Mouse (Mus musculus): ENCODE measurements around the gene Spock1. TPM values are rescaled to one million over a fixed set of nuclear protein-coding genes. Genes with fewer than 3 reads are reported as not detected.
A peak's percentile ranks its signal among the peaks of the same experiment; 100 is the strongest.

Spock1 gene
- polyA plus RNA-seq, 1 experiment from 2014 or later, result 2.1 TPM

DNA sequence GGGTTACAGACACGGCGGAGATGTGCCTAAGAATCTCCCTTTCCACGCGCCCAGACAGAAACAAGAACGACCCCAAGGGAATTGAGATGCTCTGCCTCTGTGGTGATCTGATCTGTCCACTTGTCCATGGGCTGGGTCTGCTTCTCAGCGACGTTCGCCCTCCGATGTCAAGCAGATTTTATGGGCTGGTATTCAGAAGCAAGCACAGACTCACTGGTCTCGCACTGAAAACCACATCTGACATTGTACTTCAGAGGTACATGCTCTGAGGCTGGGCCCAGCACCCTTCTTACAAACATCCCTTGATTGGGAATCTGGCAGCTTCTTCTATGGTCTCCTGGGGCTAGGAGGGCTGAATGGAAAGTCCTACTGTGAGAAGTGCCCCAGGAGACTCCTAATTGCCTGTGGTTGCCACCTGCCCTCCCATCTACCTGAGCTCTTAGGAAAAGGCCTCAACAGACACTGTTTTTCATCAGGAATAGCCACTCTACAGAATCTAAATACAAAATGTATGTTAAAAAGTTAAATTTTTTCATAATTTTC lies 51.8 kb downstream of the Spock1 start:
- Histone ChIP-seq H3K4me1 (peaks cover 4% of the 10 kb centered on the region; the same call in 1 of the 2 replicates), H3K27ac (no peak overlapping the region), H3K4me3 (no peak overlapping the region), H3K27me3 (ENCODE audit: insufficient read depth, poor library complexity, severe bottlenecking) (peaks cover 16% of the 10 kb centered on the region), H3K9me3 (no peaks in the 10 kb centered on the region), H3K36me3 (no peaks in the 10 kb centered on the region)
- 86% methylated on average over 10 of the region's 10 CpGs for WGBS
- peak; percentile 56 for DNase-seq (ENCODE audit: low spot score)

- no peaks in the 10 kb centered on the region for H3K36me3 ChIP-seq
- H3K9me3 ChIP-seq, result no peaks in the 10 kb centered on the region
- peaks cover 16% of the 10 kb centered on the region for H3K27me3 ChIP-seq (ENCODE audit: insufficient read depth, poor library complexity, severe bottlenecking)
- 65% methylated on average over 4 of the region's 4 CpGs for WGBS
- DNase-seq (ENCODE audit: low spot score), result peak; percentile 19
- H3K4me1 ChIP-seq, result peaks cover 4% of the 10 kb centered on the region; the same call in 1 of the 2 replicates
- H3K27ac ChIP-seq, result no peak overlapping the region
- no peak overlapping the region for H3K4me3 ChIP-seq
Observed at GRCm38 (mm10) chr13:57855766-57856165, 52.4 kb downstream of the Spock1 start.

- Histone ChIP-seq H3K9me3 (no peaks in the 10 kb centered on the region), H3K4me1 (peaks cover 4% of the 10 kb centered on the region; the same call in 1 of the 2 replicates), H3K27ac (no peak overlapping the region), H3K27me3 (ENCODE audit: insufficient read depth, poor library complexity, severe bottlenecking) (peaks cover 16% of the 10 kb centered on the region), H3K36me3 (no peaks in the 10 kb centered on the region), H3K4me3 (no peak overlapping the region)
- DNase-seq (ENCODE audit: low spot score), result peak; percentile 68
- WGBS, result 82% methylated on average over 8 of the region's 8 CpGs
Observed at GRCm38 (mm10) chr13:57854416-57854815, 53.7 kb downstream of the Spock1 start.

DNA sequence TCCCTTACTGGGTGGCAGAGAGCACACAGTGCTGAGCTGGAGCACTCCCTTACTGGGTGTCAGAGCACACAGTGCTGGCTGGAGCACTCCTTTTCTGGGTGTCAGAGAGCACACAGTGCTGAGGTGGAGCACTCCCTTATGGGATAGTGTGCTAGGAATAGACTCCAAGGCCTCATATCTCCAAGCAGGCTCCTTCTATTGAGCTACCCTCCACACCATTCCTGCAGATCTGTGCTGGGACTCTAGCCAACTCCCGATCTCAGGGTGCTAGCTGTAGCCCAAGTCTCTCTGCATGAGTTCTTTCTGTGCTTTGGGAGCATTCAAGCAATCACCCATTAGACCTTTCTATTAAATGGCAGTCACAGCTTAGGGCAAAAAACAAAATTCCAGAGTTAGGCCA lies 54.5 kb downstream of the Spock1 start:
- 67% methylated on average over 1 of the region's 1 CpGs for WGBS
- DNase-seq (ENCODE audit: low spot score), result peak; percentile 62

DNA sequence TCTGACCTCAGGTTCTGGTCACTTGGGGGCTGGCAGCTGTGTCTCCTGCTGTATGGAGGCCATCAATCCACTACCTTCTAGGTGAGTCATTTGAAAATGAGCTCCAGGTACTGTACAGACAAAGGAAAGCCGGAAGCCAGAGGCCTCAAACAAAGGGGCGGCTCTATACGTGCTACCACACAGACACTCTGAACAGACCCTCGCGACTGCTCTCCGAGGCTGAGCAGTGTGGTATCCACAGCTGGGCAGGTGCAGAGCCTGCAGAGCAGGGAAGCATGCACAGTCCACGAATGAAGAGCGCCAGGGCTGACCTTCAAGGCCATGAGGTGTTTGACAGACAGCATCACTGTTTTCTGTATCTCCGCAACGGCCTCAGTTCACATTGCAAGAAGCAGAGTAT lies 55.0 kb downstream of the Spock1 start:
- Histone ChIP-seq H3K36me3 (no peaks in the 10 kb centered on the region), H3K4me3 (no peak overlapping the region), H3K27me3 (ENCODE audit: insufficient read depth, poor library complexity, severe bottlenecking) (peaks cover 16% of the 10 kb centered on the region; the same call in 1 of the 2 replicates), H3K9me3 (no peaks in the 10 kb centered on the region), H3K27ac (no peak overlapping the region), H3K4me1 (no peaks in the 10 kb centered on the region)
- 85% methylated on average over 10 of the region's 10 CpGs for WGBS
- DNase-seq (ENCODE audit: low spot score), result peak; percentile 54

More for the DNA sequence above, 54.5 kb downstream of the Spock1 start:
- Histone ChIP-seq H3K27ac (no peak overlapping the region), H3K4me3 (no peak overlapping the region), H3K4me1 (peaks cover 2% of the 10 kb centered on the region; the same call in 1 of the 2 replicates), H3K9me3 (no peaks in the 10 kb centered on the region), H3K36me3 (no peaks in the 10 kb centered on the region), H3K27me3 (ENCODE audit: insufficient read depth, poor library complexity, severe bottlenecking) (peaks cover 16% of the 10 kb centered on the region)

DNA sequence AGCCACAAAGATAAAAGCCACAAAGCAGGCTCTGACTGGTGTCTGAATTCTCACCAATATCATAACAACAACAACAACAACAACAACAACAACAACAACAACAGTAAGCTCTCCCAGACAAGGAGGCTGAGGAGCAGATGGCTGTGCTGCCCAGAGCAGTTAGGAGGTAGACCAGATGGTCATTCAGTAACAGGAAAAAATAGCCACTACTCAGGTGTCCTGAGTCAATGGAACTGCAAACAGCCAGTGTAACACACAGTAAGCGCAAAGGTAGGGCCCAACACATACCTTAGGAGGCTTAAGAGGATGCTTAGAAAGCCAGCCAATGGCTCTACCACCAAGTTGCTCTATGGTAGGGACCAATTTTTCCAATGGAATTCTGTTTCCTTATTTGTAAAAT lies 59.2 kb downstream of the Spock1 start:
- no peaks in the 10 kb centered on the region for H3K36me3 ChIP-seq
- no peak overlapping the region for H3K4me3 ChIP-seq
- no peaks in the 10 kb centered on the region for H3K9me3 ChIP-seq
- H3K27ac ChIP-seq, result no peak overlapping the region
- H3K27me3 ChIP-seq (ENCODE audit: insufficient read depth, poor library complexity, severe bottlenecking), result peaks cover 9% of the 10 kb centered on the region; the same call in 1 of the 2 replicates
- no peaks in the 10 kb centered on the region for H3K4me1 ChIP-seq
- no peak for DNase-seq (ENCODE audit: low spot score)
- WGBS, result 74% methylated on average over 1 of the region's 1 CpGs

- no peaks in the 10 kb centered on the region for H3K36me3 ChIP-seq
- no peaks in the 10 kb centered on the region for H3K9me3 ChIP-seq
- H3K27ac ChIP-seq, result no peak overlapping the region
- no peak overlapping the region for H3K4me3 ChIP-seq
- no peaks in the 10 kb centered on the region for H3K27me3 ChIP-seq (ENCODE audit: insufficient read depth, poor library complexity, severe bottlenecking)
- WGBS, result 76% methylated on average over 4 of the region's 4 CpGs
- H3K4me1 ChIP-seq, result no peaks in the 10 kb centered on the region
- DNase-seq (ENCODE audit: low spot score), result peak; percentile 28
Observed at GRCm38 (mm10) chr13:57847101-57847500, 61.0 kb downstream of the Spock1 start.

DNA sequence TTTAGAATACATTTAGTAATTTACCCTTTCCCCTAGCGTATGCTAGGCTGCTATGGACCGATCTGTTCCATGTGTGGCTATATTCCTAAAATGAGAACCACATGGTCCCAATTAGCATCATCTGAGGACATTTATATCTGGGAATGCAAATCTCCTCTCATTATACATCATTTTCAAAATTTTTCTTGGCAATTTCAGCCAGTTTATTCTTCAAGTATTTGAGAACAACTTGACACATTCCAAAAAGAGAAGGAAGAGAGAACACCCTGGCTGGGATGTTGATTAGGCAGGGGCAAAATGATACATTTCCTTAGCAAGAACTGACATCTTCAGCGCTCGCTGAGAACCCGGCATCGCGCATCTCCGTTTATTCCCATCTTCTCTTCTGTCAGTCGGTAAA lies 61.7 kb downstream of the Spock1 start:
- Histone ChIP-seq H3K36me3 (no peaks in the 10 kb centered on the region), H3K9me3 (no peaks in the 10 kb centered on the region), H3K27ac (no peak overlapping the region), H3K27me3 (ENCODE audit: insufficient read depth, poor library complexity, severe bottlenecking) (no peaks in the 10 kb centered on the region), H3K4me1 (no peaks in the 10 kb centered on the region), H3K4me3 (no peak overlapping the region)
- WGBS, result 93% methylated on average over 9 of the region's 9 CpGs
- DNase-seq (ENCODE audit: low spot score), result no peak

GRCm38 (mm10) chr13:57841141-57841848 lies 66.8 kb downstream of the Spock1 start:
- Histone ChIP-seq H3K27me3 (ENCODE audit: insufficient read depth, poor library complexity, severe bottlenecking) (no peaks in the 10 kb centered on the region), H3K4me3 (no peak overlapping the region), H3K36me3 (no peaks in the 10 kb centered on the region), H3K4me1 (no peaks in the 10 kb centered on the region), H3K9me3 (no peaks in the 10 kb centered on the region), H3K27ac (no peak overlapping the region)
- no peak for DNase-seq (ENCODE audit: low spot score)
- WGBS, result 83% methylated on average over 5 of the region's 5 CpGs

DNA sequence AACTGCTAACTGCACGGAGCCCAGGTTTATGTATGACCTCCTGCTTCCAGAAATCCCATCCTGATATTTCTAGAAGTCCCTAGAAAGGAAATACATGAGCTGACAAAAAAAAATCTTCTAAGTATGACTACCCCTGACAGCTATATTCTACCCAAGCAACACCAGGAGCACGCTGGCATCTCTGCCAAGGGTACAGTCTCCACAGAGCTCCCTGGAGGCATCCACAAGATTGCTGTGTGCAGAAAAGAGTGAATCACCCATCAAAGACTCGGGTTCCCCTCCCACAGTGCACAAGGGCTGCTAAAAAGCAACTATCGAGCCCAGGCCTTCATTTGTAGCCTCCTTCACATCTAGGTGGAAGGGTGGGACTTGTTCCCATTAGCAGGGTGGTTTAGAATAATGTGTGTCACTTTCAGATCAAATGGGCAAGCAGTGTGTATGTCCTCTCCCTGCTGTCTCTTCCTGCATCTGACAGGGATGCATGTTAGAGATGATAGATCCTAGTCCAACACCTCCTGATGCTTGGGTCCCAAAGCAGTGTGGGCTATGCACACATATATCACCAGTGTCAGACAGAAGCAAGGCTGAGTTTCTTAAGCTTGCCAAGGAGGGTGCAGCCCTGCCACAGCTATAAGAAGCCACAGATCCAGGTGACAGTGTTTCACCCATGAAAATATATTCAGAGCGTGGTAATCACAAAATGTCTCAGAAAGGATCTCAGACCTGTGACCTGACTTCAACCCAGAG lies 70.3 kb downstream of the Spock1 start:
- 74% methylated on average over 5 of the region's 5 CpGs for WGBS

GRCm38 (mm10) chr13:57831374-57832163 lies 76.6 kb downstream of the Spock1 start:
- no peak overlapping the region for H3K27ac ChIP-seq
- no peak for DNase-seq (ENCODE audit: low spot score)

More for the DNA sequence above, 70.3 kb downstream of the Spock1 start:
- Histone ChIP-seq H3K36me3 (no peaks in the 10 kb centered on the region), H3K4me3 (no peak overlapping the region), H3K27me3 (ENCODE audit: insufficient read depth, poor library complexity, severe bottlenecking) (no peaks in the 10 kb centered on the region), H3K27ac (no peak overlapping the region), H3K9me3 (0 out of 2 replicates have a peak, but pooled peaks cover 3% of the 10 kb centered on the region), H3K4me1 (no peaks in the 10 kb centered on the region)
- no peak for DNase-seq (ENCODE audit: low spot score)

GRCm38 (mm10) chr13:57830896-57831295 lies 77.2 kb downstream of the Spock1 start:
- no peak for DNase-seq (ENCODE audit: low spot score)
- H3K4me1 ChIP-seq, result peaks cover 9% of the 10 kb centered on the region; the same call in 1 of the 2 replicates
- no peaks in the 10 kb centered on the region for H3K36me3 ChIP-seq
- H3K9me3 ChIP-seq, result 0 out of 2 replicates have a peak, but pooled peaks cover 3% of the 10 kb centered on the region
- 70% methylated on average over 7 of the region's 7 CpGs for WGBS
- H3K27me3 ChIP-seq (ENCODE audit: insufficient read depth, poor library complexity, severe bottlenecking), result no peaks in the 10 kb centered on the region
- no peak overlapping the region for H3K27ac ChIP-seq
- H3K4me3 ChIP-seq, result no peak overlapping the region

More at GRCm38 (mm10) chr13:57831374-57832163, 76.6 kb downstream of the Spock1 start:
- H3K36me3 ChIP-seq, result no peaks in the 10 kb centered on the region
- WGBS, result 55% methylated on average over 11 of the region's 11 CpGs
- 0 out of 2 replicates have a peak, but pooled peaks cover 3% of the 10 kb centered on the region for H3K9me3 ChIP-seq
- H3K4me1 ChIP-seq, result peaks cover 9% of the 10 kb centered on the region; the same call in 1 of the 2 replicates
- no peaks in the 10 kb centered on the region for H3K27me3 ChIP-seq (ENCODE audit: insufficient read depth, poor library complexity, severe bottlenecking)
- no peak overlapping the region for H3K4me3 ChIP-seq

All from heart, embryonic 10.5 days (tissue).